Mouse (Mus musculus): ENCODE data around the gene Arpc2.

DNA sequence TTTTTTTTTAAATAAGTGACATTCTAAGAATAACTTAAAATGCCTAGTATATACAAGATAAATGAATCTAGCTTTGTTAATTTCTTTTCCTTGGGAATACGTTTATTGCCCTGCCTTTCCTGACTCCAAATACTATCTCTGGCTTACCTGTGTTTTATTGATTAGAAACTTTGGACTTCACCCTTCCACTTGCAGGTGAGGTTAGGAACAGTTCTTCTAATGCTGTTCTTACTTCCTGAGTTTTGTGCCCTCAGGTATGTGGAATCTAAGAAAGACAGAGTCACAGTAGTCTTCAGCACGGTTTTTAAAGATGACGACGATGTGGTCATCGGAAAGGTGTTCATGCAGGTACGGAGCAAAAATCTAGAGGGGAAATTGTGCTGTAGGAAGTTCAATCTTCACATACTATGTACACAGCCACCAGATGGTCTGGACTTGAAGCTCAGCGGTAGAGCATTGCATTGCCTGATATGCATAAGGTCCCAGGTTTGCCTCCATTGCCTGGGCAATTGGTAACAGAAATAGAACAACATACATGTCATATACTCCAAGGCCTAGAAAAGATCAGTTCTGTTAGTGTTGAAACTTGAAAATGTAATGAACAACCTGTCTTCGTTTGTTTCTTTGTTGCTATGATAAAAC is 19.9 kb downstream of the Arpc2 start:
- TF ChIP-seq CTCF (IDR thresholded peaks at IDR 0.05; ENCODE audit: control insufficient read depth, insufficient read depth, insufficient read length) (no peak), MYOG (IDR thresholded peaks at IDR 0.05; ENCODE audit: control insufficient read depth, extremely low read depth, insufficient read length) (no peak)
